Mouse (Mus musculus) right cerebral cortex, postnatal 10 days (tissue): Measurements from ENCODE around the gene Ankrd12.

Experiments
- DNase-seq, 2 experiments: peaks; one replicate each; pipeline ENCODE4 v3.0.0; 2021; ENCODE audit warnings: low spot score in 2 of 2

The Ankrd12 gene

GRCm38 (mm10) chr17:66076934-66077333 is at the start of gene Ankrd12:
Gene Ankrd12, minus strand, starts transcription at chr17:66077089.
- DNase-seq = peak; percentile 97 to 98

GRCm38 (mm10) chr17:66125211-66125610 is 48.3 kb upstream of the Ankrd12 start:
- DNase-seq = no peak

- no peak for DNase-seq
Observed at GRCm38 (mm10) chr17:66123816-66124610, 47.1 kb upstream of the Ankrd12 start.

GRCm38 (mm10) chr17:66123066-66123815 is 46.4 kb upstream of the Ankrd12 start, which contains the start of gene Ddx11:
Gene Ddx11, plus strand, starts transcription at chr17:66123520.
- DNase-seq = peak; percentile 93 to 96

GRCm38 (mm10) chr17:66120701-66121100 is 43.8 kb upstream of the Ankrd12 start:
- DNase-seq = no peak

GRCm38 (mm10) chr17:66118991-66119390 is 42.1 kb upstream of the Ankrd12 start:
- DNase-seq = no peak

GRCm38 (mm10) chr17:66112166-66112565 is 35.3 kb upstream of the Ankrd12 start:
- no peak for DNase-seq

GRCm38 (mm10) chr17:66111402-66111959 is 34.6 kb upstream of the Ankrd12 start, which contains the start of gene Washc1:
Gene Washc1, plus strand, starts transcription at chr17:66111545.
- DNase-seq = peak; percentile 94

GRCm38 (mm10) chr17:66110746-66111145 is 33.9 kb upstream of the Ankrd12 start:
- DNase-seq = no peak

GRCm38 (mm10) chr17:66108198-66108597 is 31.3 kb upstream of the Ankrd12 start:
- no peak for DNase-seq

- DNase-seq = no peak
Observed at GRCm38 (mm10) chr17:66107466-66107865, 30.6 kb upstream of the Ankrd12 start.

- DNase-seq = peak in 1 of 2 experiments; percentile 70
Observed at GRCm38 (mm10) chr17:66106601-66107267, 29.8 kb upstream of the Ankrd12 start.

GRCm38 (mm10) chr17:66104076-66104475 is 27.2 kb upstream of the Ankrd12 start:
- no peak for DNase-seq

- peak; percentile 94 to 95 for DNase-seq
Observed at GRCm38 (mm10) chr17:66101380-66102330, 24.8 kb upstream of the Ankrd12 start, which contains the start of gene Ndufv2. Gene Ndufv2, minus strand, starts transcription at chr17:66101559.

GRCm38 (mm10) chr17:66100566-66101379 is 23.9 kb upstream of the Ankrd12 start:
- peak in 1 of 2 experiments; percentile 53 for DNase-seq

GRCm38 (mm10) chr17:66092664-66093063 is 15.8 kb upstream of the Ankrd12 start:
- no peak for DNase-seq

GRCm38 (mm10) chr17:66092065-66092464 is 15.2 kb upstream of the Ankrd12 start:
- DNase-seq = no peak

- DNase-seq = no peak
Observed at GRCm38 (mm10) chr17:66091392-66091791, 14.5 kb upstream of the Ankrd12 start.

- no peak for DNase-seq
Observed at GRCm38 (mm10) chr17:66090251-66090650, 13.4 kb upstream of the Ankrd12 start.

GRCm38 (mm10) chr17:66085038-66085437 is 8.1 kb upstream of the Ankrd12 start:
- no peak for DNase-seq
